Mouse (Mus musculus) monocyte, adult 59 days (primary cell): ENCODE measurements around the gene Gsdme. TPM values are rescaled to one million over a fixed set of nuclear protein-coding genes. Genes with fewer than 3 reads are reported as not detected.

Experiments
- total RNA-seq, 2 experiments: library from RNA; stranded (reverse); gene quantifications; one replicate each; pipeline ENCODE4 v1.2.4; 2023

The Gsdme gene
- 1 to 10 TPM; 5.7 to 7.5 TPM for total RNA-seq

DNA sequence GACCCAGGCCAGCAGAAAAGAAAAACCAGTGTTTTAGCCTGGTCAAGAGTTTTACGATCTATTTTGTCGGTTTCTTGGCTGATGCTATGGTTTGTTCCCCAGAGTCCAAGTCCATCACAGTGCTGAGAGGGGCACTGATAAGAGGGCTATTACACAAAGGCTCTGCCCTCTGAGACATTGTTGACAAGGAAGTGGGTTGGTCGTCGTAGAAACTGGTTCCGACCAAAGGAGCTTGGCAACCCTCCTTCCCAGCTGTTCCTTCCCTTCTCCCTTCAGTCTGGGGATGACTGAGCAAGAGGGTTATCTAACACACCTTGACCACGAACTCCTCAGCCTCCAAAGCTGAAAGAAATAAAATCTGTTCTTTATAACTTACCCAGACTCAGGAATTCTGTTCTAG lies at the start of gene Gsdme:
TSS of gene Gsdme (minus strand) at position 193 of the 400 bp plus-strand sequence.

Other genes with a start within 250 kb of the Gsdme start
- gene Mpp6, start 153.6 kb downstream of the Gsdme start, total RNA-seq: 10 to 100 TPM; 69.1 to 73.1 TPM
- gene Osbpl3, start 192.3 kb upstream of the Gsdme start, total RNA-seq: 1 to 10 TPM; 6.4 to 7.5 TPM